Mouse (Mus musculus) kidney, adult 9 months (tissue): ENCODE measurements around the gene Susd1.

ENCODE experiments used
- DNase-seq: peaks from one replicate; pipeline ENCODE4 v3.0.0; 2022

Gene Susd1

DNA sequence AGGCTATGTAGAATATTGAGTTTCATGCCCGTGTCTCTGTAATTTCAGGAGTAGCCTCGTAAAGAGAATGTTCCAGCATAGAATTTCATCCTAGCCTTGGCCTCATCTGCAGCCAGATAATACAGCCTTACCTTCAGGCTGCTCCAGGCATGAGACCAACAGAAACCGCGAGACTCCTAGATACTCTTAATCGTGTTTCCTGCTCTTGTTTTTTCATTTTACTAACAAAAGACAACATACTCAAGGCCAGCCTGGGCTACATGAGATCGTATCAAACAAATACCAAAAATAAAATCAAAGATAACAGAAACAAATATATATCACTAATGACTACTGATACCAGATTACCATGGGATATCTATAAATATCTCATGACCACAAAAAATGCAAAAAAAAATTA, 9.3 kb downstream of the Susd1 start:
- DNase-seq = no peak

DNA sequence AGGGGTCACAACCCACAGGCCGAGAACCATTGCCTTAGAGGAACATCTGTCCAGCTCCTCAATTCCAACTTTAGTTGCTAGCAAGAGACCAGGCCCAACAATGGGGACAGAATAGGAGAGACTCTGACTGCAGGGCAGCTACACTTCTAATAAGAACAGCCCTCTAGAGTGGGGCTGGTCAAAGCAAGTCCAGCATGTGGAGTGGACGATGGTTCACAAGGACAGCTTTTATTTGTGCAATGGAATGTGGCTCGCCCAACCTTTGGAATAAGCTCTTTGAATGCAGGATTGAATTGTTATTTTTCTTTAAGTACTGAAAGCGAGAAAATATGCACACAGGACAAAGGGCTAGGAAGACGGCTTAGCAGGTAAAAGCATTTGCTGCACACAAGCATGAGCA, 12.0 kb downstream of the Susd1 start:
- no peak for DNase-seq

DNA sequence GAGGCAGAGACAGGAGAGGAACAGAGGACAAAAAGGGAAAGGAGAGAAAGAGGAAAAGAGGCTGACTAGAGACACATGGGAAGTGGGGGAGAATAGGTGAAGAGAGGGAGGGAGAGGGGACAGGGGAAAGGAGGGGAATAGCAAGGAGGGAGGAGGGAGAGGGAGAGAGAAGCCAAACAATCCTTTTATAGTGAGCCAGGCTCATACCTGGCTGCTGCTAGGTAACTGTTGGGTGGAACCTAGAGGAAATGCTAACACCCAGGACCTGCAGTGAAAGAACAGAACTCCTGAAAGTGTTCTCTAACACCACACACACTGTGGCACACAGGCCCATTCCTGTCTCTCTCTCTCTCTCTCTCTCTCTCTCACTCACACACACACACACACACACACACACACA, 15.6 kb downstream of the Susd1 start:
- no peak for DNase-seq

DNA sequence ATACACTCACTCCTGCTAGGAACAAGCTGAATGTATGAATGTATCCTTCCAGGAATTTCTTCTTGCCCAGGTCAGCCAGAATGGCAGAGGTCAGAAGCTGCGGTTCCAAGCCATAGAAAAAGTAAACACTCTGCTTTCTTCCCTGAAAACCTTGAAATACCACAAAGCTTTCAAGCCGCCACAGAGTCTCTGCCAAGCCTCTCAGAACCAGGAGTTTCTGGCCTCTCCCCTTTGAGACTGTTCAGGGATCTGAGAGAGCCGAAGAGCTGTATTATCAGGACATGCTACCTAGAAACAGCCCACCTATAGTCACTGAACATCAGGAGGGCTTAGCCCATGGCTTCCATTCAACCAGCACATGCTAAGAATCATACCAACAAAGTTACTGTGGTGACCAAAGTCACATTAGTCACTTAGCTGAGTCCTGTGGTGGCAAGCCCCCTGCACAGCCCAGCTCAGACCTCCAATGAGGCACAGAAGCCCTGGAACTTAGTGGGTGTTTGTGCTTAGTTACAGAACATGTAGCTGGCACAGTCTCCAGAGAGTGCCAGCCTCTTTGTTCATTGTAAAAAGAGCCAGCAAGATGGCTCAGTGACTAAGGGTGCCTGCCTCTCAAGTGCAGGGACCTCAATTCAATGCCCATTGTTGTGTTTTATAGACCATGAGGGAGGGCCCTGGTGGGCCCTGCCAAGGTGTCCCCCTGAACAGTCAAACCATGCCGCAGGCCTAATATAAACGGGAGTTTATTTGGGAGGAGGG, 16.2 kb downstream of the Susd1 start:
- DNase-seq = no peak

- no peak for DNase-seq
These were observed 17.1 kb downstream of the Susd1 start for GRCm38 (mm10) chr4:59421369-59421746.

DNA sequence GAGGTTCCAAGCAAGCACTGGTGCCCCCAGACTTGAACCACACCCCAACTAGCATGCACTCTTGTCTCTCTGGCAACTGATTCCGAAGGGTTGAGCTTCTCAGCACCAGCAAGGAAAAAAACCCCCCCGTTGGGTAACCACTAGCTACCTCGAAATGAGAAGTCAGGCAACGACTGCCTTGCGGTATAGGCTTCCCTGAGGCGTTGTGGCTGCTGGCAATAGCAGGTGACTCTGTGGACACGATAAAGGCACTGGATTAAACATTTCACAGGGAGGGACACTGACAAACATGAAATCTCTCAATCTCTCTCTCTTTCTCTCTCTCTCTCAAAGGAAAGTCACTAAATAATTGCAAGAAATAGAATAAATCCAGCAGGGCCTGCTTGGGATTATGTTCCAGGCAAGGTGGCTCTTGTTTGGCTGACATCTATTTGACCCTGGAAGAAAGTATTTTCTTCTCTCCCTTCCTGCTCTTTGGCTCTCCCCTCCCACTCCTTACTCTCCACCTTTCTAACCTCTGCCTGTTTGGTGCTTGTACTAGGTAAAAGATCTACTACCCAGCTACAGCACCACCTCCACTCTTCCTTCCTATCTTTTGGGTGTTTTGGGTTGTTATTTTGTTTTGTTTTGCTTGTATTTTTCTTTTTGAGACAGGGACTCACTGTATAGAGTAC, 17.6 kb downstream of the Susd1 start:
- DNase-seq = no peak

DNA sequence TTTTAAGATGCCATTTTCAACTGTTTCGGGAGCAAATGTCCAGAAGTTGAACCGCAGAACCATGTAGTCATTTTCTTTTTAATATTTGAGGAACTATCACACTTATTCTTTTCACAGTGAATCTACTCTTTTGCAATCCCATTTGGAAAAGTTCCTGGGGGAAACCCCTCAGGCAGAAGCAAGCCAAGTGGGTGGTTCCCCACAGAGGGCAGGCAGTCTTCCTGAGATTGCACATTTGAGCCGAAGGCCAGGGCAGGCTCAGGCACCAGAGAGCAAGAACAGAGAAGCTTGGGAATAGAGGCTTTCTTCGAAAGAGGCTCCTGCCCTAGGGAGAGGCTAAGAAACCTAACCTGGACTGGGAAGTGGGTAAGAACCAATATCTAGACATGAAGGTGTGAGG, 19.2 kb downstream of the Susd1 start:
- DNase-seq = no peak

GRCm38 (mm10) chr4:59413428-59413827, 25.0 kb downstream of the Susd1 start:
- DNase-seq = no peak

GRCm38 (mm10) chr4:59411153-59411552, 27.3 kb downstream of the Susd1 start:
- DNase-seq = no peak

- no peak for DNase-seq
These were observed 30.7 kb downstream of the Susd1 start for GRCm38 (mm10) chr4:59407766-59408165.

GRCm38 (mm10) chr4:59404375-59404774, 34.1 kb downstream of the Susd1 start:
- DNase-seq = no peak

GRCm38 (mm10) chr4:59400931-59401330, 37.5 kb downstream of the Susd1 start:
- DNase-seq = no peak

- no peak for DNase-seq
These were observed 39.1 kb downstream of the Susd1 start for GRCm38 (mm10) chr4:59399343-59399742.

GRCm38 (mm10) chr4:59395528-59395927, 42.9 kb downstream of the Susd1 start:
- DNase-seq = no peak

- DNase-seq = peak; percentile 34
These were observed 44.3 kb downstream of the Susd1 start for GRCm38 (mm10) chr4:59394155-59394554.

GRCm38 (mm10) chr4:59388447-59389030, 49.9 kb downstream of the Susd1 start:
- DNase-seq = peak; percentile 57

GRCm38 (mm10) chr4:59387387-59388210, 50.8 kb downstream of the Susd1 start:
- peak; percentile 74 for DNase-seq

DNA sequence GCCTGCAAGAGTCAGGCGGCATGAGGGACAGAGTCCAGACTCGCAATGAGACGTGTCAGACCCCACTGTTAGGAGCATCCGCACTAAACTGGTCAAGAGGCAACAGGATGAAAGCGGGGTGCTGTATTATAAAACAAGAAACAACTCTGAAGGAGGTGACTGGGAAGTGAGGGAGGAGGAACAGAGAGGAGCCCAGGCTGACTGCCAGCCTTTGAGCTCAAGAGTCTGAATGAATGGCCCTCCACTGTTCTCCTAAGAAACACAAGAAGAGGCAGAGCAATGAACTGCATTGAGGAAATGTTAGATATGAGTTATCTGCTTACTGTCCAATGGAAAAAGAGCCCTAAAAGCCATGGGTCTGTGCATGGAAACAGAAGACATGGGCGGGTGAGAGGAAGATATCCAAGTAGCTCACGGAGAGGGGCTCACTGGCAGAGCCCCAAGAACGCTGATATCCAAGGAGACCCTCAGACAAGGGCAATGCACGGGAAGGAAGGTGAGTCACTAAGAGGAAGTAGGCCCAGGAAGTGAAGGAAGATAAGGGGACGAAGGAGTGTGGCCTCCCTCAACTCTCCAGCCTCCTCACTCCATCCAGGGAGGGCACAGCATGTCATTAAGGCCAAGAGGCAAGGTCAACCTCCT, 53.1 kb downstream of the Susd1 start:
- no peak for DNase-seq

GRCm38 (mm10) chr4:59383791-59384190, 54.6 kb downstream of the Susd1 start:
- DNase-seq = no peak

DNA sequence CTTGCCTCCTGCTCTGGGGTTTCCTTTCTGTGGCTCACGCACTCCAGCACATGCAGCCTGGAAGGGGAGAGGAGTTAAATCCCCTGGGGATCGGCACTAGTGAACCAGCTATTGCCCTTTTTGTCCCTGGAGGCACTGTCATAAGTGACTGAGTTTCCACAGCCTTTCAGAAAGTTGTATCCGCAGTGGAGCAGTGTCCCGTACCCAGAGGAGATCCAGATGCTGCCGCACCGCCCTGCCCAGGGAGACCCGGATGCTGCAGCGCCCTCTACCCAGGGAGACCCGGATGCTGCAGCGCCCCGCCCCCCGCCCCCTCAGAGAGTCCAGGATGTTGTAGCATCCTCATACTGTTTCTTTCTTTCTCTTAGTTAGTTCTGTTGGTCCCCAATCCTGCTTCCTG, 56.3 kb downstream of the Susd1 start:
- DNase-seq = peak; percentile 33

- peak; percentile 67 for DNase-seq
These were observed 57.3 kb downstream of the Susd1 start for GRCm38 (mm10) chr4:59381007-59381743.

DNA sequence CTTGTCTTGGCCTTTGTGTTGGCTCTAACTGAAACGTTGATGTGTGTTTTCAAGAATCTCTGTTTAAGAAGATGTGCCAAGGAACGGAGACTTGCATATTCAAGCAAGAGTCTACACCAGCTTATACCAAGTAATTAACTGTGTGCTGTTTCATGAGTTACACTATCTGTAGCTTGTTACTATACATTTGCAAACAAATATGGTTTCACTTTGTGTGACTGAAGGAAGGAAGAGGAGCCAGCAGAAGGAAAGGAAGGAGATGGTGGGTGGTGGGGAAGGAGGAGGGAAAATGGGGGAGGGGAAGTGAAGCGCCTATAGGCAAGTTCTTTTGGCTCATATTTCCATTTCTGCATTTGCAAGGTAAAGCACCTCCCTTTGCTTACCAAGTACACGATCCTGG, 58.0 kb downstream of the Susd1 start:
- DNase-seq = no peak
